Mouse (Mus musculus) brain, adult 2 months (tissue): ENCODE data around the gene Gdf10.

ENCODE experiments used
- DNase-seq: peaks from one replicate; pipeline ENCODE4 v3.0.0; 2011; ENCODE audit warnings: low read depth, low spot score

Gene Gdf10

DNA sequence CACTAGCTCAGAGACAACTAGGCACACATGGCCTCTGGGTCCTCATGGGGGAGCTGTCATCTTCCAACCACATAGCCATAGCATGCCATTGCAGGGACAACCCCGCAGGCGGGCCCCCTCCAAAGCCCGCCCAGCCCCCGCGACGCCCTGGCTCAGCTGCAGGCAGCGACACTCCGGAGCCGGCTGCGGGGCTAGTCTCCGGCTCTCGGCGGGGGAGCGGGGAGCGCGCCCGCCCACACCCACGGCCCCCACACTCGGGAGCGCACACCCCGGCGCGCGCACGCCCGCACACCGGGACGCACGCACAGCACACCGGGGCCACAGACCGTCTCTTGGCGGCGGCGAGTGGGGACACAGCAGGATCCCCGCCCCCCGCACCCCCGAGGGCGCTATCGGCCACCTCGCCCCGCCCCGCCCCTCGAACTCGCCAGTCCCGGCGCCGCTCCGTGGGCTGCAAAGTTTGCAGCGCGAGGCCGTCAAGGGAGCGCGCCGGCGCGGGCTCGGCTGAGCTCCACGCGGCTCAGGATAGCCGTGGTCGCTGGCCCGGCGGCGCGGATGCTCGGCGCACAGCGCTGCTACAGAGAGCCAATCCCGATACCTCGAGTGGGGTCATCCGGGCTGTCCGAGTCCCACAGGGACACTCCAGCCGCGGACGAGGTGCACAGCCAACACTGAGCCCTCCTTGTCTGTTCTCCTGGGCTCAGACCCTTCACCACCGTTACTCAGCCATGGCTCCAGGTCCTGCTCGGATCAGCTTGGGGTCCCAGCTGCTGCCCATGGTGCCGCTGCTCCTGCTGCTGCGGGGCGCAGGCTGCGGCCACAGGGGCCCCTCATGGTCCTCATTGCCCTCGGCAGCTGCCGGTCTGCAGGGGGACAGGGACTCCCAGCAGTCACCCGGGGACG, at the start of gene Gdf10:
Gene Gdf10 (plus strand): TSS at position 420 of the 903 bp plus-strand sequence.
- DNase-seq: peak; percentile 34

DNA sequence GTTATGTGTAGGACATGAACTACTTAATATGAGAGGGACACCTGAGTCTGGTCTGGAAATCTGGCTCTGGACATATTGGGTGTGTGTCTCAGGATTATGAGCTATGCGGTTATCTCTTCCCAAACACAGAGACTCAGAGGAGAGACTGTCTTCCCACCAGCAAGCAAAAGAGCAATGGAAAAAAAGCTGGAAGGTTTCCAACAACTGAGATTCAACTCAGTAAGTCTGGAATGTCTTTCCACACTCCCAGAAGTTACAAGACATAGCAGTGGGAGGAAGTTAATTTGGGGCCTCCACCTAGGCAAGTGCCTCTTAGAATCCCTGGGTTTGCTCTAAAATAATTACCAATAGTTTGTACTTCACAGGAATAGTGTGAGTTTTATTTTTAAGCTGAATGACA, 44.6 kb upstream of the Gdf10 start:
- DNase-seq: peak; percentile 54

DNA sequence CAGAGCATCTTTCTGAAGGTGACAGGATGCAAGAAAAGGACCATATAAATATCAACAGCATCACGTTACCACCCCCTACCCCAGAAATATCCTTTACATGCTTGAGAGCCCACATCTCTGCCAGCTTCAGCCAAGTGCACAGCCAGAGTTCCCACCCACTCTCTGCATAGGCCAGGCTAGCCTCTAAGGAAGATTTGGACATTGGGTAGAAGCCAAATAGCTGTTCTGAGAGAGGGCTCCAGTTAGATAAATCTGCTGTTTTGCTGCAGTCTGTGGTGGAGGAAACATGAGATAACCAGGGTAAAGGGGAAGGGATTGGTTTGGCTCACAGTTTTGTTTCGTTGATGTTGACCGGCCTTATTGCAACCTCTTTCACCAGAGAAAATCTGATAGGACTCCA, 43.2 kb upstream of the Gdf10 start:
- DNase-seq: no peak

DNA sequence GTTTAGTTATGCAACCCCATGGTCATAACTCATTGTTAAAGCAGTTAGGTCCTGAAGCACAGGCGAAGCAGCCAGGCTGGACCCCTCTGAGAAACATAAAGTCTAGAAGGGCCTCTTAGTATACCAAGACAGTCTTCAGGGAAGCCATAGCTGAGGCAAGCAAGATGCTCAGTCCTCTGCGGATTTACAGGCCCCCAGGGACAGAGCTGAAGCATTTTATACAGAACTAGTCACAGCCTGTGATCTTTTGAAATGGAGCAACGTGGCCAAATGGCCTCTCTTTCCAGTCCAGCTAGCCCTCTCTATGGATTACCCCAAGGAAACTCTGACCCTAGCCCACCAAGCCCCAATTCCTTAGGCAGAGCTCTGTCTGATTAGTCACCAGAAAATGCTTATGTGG, 41.9 kb upstream of the Gdf10 start:
- DNase-seq: no peak

DNA sequence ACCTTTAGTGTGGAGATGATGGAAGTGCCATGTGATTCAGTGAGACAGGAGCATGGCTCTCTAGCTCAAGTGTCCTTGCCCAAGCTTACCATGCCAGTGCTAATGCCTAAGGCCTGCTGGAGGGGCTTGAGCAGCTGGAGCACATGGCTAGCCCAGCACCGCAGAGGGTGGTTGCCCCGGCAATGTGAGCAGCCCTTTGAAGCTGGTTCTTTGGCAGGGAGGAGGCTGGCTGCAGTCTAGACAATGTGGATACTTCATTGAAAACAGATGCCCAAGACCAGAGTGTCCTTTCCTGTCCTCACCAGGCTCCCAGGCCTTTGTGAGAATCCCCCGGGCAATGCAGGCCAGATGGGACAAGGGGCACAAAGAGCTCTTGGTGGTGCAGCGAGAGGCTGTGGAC, 40.3 kb upstream of the Gdf10 start:
- DNase-seq: peak; percentile 6

DNA sequence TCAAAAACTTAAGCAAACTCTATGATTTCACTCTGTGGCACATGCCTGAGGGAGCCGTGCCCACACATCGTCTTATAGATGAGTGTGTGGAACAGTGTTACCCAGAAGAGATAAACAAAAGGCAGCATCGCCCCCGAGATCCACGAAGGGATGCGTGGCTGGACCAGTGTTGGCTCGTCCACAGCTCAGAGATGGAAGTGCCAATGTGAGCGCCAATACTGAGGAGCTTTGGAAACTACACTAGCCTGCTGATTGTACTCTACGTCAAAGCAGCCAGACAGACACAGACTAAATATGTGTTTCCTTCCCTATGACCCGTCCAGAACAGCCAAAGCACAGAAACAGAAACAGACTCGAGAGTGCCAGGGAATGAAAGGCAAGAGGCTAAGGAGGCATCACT, 37.9 kb upstream of the Gdf10 start:
- peak; percentile 6 for DNase-seq

DNA sequence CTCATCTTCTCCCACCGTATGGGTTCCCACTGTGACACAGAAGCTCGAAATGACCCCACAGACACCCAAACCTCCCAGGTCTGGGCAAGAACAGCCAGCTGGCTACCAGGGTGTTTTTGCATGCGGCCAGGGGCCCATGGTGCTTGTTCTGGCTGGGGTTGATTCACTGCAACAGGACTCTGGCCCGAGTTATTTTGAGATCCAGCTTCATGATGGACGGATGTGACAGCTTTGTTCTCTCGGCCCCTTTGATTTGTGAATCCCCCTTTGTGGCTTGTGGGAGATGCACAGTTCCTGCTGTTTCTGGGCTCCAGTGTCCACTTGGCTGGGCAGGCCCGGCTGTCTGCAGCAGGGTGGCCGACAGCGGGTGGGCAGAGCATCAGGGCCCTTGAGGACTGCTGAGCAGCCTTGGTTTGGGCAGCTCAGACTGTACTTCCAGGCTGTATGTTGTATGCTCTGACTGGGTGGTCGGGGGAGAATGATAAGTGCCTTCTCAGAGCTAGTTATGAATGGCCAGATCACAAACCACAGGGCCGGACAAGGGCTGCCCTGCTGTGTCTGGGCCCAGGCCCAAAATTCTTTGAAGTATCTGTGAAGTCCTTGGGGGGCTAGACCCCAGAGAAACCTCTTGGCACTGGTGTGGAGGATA, 34.9 kb upstream of the Gdf10 start:
- no peak for DNase-seq

DNA sequence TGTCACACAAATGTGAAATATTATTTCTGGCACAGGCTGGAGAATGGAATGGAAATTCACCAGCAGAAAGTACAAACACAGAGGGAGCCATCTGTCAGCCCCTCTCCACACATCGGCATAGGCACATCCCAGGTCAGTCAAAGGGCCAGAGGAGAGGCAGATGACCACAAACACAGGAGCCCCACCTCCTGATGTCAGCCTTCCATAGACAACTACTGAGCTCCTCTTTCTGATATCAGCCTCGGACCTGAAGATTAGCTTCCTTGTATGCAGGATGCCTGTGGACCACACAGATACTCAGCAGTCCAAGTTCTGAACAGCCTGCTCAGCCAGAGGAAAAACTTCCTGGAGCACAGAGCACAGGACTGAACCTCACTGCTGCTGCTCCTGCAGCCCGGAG, 33.4 kb upstream of the Gdf10 start:
- no peak for DNase-seq

DNA sequence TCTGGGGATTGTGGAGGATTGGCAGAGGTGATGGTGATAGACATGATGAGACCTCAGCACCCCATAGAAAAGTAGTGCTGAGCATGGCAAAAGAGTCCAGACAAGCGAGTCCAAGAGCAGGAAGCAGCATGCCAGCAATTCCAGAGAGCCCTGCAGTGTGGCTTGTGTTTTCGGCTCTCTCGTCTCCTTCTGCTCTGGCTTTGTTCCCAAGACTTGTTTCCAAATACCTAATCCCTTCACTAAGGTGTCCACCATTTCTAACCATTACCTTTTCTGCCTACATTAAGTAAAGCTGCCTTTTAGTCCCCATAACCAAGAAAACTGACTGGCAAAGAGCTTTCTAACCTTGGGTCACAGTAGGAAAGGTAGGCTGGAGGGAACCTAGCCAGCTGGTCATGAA, 31.9 kb upstream of the Gdf10 start:
- DNase-seq: no peak

DNA sequence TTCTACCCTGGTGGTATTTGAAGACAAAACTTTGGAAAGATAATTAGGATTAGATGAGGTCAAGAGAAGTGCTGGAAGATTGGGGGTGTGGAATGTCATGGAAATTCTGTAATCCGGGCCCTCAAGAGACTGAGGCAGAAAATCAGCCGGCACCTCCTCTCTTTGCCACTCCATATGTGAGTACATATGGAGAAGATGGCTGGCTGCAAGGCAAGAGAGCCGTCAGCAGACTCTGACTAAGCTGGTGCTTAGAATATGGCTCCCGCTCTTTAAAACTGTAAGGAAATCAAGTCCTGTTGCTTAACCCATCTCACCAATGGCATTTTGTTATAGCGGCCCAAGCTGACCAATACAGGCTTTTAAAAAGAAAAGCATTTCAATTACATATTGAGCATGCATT, 27.6 kb upstream of the Gdf10 start:
- DNase-seq: peak; percentile 60

DNA sequence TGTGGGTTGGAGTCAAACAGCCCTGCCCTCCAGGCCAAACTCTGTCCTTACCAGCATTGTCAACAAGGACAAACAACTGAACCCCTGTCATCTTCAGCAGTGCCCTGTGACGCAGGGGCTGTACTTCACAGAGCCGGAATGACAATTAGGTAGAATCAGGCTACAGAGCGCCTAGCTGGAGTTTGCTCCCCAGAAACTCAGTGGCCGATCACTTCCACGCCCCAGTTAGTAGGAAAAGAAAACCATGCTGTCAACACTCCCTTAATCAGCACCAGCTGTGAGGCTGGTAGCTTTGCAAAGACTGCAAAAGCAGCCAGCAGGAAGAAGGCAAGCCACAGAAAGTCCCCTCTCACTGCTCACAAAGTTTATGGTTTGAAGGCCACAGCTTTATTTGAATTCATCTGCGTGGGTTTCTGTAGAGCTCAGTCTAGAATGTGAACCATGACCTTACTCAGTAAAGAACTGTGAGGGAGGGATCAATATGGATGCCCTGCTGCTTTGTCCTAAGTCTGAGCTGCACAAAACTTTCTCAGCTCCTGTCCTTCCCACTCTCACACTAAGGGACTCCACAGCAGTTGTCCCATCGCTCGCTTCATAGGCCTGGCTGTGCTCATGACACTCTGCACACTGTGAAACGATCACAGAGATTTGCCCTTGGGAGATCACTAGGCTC, 26.6 kb upstream of the Gdf10 start:
- peak; percentile 52 for DNase-seq

DNA sequence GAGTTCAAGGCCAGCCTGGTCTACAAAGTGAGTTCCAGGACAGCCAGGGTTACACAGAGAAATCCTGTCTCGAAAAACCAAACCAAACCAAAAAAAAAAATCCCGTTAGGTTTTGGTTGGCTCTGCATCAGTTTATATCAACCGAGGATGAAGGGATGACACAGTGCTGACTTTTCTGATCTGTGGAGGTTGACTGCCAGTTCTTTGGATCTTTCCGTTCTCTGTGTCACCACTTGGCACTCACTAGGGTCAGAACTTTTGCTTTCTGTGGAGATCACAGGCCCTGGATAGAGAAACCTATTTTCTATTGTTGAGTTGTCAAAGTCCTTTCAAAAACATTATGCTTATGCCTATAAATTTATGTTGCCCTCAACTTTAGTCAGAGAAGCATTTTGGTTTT, 20.6 kb upstream of the Gdf10 start:
- no peak for DNase-seq

DNA sequence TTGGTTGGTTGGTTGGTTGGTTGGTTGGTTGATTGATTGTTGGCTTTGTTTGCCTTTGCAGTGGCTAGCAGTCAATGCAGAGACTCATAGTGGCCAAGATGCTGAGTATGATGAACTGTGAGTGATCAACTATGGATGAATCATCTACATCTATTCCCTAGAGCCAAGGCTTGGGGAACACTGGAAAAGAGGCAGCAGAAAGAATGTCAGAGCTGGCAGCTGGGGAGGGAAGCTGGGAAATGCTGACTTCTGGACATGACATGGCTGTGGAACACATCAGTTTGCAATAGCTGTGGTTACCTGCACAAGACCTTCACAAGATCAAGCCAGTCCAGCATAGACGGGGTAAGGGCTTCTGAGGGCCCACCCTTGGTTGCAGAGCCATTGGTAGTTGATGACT, 20.2 kb upstream of the Gdf10 start:
- no peak for DNase-seq

DNA sequence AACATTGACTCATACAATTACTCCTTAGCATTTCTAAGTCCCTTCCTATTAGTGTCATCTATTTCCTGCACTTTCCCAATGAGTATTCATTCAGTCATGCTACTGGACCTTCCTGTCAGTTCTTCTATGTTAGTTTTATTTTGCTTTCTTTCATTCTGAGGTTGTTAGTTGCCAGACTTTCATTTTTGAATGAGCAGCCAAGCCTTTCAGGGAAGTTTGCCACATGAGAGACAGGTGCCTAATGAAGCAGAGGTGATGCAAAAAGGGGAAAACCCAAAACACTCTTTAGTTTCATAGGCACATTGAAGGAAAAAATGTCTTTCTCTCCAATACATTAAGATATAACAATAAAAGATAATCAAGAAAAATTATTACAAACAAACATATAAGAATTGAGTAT, 18.5 kb upstream of the Gdf10 start:
- DNase-seq: no peak

DNA sequence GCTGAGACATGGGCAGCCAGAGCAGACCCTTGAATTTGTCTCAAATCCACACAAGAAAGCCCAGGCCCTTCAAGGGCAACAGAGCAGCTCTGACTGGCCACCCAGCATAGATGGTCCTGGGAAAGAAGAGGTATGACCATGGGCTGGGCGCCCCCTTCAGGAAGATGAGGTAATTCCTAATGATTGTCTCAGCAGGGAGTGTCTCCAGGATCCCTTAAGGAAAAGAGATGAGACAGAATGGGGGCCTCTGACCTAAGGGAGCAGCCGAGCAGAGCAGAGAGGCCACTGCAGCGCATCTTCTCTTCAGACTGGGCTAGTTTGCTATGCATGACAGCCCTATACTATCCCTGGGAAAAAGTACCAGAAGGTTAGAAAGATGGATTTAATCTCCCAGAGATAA, 9.7 kb upstream of the Gdf10 start:
- DNase-seq: peak; percentile 45

DNA sequence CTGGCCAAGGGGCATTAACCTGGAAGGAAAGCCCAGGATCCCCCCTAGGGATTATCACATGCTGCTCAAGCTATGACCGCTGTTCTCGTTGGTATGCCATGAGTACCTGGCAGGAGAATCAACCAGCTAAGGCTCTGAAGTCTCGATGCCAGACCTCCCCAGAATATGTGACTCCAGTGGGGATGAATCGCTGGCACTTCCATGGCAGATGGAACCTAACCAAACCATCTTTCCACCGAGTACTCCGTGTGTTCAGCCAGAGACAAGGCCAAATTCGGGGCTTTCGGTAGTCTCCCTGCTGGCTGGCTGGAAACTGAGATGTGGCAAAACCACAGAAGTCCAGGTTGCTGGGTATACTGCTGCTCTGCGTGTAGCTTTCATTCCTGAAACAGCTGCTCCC, 9.2 kb upstream of the Gdf10 start:
- no peak for DNase-seq

DNA sequence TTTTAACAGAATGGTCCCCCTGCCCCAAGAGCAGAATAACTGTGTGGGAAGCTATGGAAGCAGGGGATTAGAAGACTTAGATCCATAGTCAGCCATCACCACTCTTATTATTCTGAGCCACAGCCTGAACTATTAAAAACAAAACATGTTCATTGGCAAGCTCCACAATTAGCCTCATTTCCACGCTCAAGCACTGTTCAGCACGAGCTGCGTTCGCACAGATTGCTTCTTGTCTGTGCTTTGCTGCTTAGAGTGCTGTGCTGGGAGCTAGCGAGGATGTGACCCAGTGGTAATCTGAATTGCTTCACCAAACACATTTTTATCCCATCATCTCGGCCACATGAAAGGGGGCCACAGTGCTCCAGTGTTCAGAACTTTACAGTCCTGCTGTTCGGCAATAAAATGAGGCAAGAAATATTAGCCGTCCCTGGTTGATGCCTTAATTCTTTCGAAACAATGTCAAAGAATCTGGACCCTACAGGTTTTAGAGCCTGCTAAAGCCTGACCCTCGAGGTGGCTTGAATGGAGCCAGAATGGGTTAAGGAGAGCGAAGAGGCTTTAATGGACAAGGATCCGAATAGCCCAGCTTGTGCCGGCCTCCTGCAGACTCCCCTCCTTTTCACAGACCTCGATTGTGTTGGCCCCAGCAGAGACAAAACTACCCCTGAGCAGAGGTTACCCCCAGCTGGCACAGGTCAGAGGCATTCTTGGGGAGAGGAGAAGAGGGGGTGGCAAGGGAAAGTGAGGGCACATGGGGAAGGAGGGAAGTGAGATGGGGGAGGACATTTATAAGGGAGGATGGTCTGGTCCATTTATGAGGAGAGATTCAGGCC, 2.4 kb upstream of the Gdf10 start:
- peak; percentile 59 for DNase-seq

DNA sequence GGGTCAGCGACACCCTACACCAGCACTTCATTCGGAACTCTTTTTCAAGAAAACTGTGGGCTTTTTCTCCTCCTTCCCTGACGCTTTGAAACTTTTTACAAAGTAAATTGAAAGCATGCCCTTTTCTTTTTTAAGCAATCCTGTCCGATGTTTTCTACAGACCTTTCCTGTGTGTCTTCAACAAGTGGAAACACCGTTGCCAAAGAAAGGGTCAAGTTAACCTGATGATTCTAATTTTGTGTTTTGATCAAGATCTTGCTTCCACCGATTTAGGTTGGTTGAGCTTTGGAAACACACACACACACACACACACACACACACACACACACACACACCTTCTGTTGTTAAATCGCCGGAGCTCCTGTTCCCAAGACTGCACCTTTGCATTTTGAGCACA, 618 bp upstream of the Gdf10 start:
- no peak for DNase-seq

DNA sequence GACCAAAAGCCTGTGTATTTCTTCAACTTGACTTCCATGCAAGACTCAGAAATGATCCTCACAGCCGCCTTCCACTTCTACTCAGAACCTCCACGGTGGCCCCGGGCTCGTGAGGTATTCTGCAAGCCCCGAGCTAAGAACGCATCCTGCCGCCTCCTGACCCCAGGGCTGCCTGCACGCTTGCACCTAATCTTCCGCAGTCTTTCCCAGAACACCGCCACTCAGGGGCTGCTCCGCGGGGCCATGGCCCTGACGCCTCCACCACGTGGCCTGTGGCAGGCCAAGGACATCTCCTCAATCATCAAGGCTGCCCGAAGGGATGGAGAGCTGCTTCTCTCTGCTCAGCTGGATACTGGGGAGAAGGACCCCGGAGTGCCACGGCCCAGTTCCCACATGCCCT, 8.5 kb downstream of the Gdf10 start:
- DNase-seq: no peak

DNA sequence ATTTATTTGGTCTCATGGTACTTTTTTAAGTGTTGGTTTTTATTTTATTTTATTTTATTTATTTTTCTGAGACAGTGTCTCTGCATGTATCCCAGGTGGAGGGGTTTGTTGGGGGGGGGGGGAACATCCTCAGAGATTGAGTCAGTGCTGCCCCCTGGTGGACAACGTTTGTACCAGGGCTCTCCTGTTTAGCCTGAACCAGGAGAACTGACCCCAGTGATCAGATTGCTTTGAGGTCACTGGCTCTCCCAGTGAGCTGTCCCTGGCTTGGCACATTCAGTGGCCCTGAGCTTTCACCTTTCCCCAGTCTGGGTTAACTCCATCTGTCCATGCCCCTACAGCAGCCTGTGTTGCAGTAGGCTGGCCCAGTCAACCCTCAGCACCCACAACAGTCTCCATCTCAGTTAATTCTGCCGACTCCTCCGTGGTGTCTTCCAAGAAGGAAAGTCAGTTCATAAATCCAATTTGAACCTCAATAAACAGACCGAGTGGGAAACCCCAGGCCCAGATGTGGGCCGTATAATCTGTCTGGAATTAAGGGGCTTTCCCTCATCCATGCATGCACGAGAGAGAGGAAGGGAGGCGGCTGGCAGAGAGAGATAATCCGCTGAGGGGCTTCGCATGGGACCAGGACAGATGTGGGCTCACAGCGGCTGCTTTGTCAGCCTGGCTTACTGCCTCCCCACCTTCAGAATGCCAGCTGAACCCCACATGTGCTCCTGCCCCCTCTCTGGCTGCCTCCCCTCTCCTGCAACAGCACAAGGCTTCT, 9.7 kb downstream of the Gdf10 start:
- peak; percentile 59 for DNase-seq

DNA sequence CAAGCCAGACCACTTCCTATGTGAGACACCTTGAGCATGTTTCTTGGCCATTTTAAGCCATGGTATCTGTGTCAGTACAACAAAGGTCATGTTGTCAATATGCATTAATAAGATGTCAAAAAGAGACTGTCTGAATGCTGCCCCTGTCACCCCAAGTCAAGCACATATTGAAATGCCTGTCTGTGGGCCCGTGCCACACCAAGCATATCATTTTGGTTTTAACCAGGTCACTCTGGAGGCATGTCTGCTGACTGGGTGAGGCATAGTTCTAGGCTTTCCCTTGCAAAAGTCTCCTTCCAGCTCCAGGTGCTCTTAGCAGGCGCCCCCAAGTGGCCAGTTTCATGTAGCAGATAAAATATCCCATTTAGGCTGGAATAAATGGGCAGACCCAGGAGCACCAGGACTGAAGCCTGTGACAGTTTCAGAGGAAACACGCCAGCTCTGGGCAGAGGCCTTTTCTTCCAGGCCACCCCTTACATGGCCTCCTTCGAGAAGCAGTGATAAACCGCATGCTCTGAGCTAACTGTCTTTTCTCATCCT, 10.5 kb downstream of the Gdf10 start:
- DNase-seq: peak; percentile 59
